Mouse (Mus musculus) urinary bladder, postnatal 25 days (tissue): ENCODE results near the gene Cdc42se1.

Source experiments
- DNase-seq: peaks from one replicate; pipeline ENCODE4 v3.0.0; 2022; ENCODE audit warnings: low spot score

Gene Cdc42se1

DNA sequence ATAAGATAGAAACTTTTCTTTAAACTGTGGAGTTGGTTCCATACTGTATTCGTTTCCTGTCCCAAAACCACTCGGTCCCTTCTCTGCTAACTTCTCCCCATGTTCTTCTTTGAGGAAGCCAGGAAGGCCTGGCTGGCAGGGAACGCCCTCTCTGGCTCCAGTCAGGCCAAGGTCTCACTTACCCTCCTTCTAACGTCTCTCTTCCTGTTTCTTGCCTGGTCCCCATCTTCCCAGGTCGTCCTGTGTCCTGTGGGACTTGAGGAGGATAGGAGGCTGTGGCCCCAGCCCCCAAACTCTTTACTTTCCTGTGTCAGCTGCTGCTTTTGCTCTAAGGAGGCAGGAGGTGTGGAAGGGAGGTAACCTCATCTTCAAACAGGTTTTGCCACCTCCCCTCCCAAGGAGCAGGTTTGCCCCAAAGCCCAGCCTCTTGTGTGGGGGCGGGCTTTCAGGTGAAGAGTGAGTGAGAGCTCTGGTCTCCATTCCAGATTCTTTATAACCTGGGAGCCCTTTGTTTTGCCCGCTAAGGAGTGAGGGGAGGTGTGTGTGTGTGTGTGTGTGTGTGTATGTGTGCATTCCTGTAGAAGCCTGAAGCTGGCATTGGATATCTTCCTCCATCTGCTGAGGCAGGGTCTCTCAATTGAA, 22.4 kb downstream of the Cdc42se1 start, which contains the start of gene Bnipl:
TSS of gene Bnipl (minus strand) at position 411 of the 642 bp plus-strand sequence.
- DNase-seq = no peak

DNA sequence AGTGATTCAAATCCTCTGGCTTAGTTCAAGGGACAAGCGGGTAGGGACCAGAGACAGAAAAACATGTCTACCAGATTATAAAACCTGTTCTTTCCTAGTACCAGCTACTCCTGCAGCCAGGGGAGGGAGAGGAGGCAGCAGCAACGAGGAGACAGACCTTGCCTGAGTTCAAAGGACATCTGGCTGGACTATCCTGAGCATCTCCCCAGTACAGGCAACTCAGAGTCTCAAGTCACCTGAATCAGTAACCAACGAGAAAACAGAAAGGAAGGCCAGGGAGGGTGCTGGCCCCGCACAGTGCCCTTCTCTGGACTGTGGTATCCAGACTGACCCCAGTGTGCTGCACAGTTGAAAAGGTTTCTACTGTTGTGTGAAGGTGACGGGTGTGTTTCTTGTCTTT, 28.4 kb downstream of the Cdc42se1 start:
- DNase-seq = no peak

DNA sequence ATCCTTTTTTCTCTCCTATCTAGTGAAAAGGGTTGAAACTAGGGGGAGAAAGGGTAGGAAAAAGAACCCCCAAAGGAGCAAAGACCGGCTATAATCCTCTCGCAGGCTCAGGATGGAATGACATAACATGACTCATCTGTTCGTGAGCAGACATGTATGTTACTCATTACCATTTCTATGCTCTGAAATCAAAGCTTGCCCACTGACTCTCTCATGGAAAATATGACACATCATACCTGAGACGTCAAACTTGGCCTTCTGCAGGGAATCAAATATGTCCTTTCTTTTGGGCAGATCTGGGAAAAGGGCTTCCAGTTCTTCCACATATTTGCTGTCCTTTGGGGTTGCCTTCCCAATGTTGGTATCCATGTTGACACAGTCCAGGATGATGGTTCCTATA, 33.4 kb downstream of the Cdc42se1 start:
- no peak for DNase-seq

DNA sequence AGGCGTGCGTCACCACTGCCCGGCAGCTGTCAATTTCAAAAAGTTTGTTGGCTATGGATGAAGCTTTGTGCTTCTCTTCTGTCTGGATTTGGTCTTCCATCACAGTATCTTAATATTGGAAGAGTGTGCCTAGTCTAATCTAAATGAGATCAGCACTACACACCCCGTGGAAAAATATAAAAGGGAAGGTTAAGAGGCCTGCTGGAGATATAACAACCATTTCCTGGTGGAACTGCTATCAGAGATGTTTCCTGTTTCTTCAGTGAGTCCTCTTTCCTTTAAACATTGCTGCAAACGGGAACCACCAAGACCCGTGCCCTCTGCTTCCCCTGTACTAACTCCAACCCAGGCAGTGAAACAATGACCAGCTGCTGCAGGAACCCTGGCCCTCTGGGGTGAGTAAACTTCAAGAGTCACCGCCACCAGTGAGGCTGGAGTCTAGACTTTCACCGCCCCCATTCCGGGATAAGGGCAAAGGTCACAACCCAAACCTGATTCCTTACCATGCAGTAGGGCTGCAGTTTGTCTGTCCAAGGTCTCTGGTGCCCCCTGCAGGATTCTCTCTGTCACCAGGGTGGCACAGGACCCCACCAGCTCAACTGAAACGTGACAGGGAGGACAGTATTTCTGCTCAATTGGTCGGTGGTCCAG, 34.7 kb downstream of the Cdc42se1 start:
- DNase-seq = peak; percentile 56

DNA sequence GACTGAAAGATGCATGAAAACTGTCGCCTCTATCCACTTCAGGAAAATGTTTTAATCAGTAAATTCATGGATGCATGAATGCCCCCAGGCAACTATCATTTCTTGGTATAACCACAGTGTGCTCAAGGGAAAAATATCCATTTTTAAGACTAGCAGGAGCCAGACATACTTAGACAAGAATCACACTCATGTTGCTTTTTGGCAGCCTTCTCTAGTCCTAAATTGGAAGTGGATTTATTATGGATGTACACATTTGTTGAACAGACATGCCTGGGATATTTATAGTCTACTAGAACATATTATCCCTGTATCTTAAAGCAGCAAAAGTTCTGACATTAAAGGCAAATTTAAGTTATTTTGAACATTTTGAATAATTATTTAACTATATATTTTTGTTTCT, 36.2 kb downstream of the Cdc42se1 start:
- DNase-seq = no peak

DNA sequence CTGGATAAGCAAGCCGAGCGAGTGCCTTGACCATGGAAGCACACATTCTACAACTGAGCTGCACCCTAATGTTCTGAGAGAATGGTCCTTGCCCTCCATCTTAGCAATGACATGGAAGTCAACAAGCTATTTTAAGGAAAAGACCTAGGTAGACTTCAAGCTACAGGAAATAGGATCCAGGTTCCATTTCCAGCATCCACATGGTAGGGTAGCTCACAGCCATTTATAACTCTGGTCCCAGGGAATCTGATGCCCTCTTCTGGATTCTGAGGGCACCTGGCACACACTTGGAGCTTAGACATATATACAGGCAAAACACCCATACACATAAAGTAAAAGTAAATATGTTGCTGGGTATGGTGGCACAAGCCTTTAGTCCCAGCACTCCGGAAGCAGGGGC, 37.5 kb downstream of the Cdc42se1 start:
- DNase-seq = no peak

DNA sequence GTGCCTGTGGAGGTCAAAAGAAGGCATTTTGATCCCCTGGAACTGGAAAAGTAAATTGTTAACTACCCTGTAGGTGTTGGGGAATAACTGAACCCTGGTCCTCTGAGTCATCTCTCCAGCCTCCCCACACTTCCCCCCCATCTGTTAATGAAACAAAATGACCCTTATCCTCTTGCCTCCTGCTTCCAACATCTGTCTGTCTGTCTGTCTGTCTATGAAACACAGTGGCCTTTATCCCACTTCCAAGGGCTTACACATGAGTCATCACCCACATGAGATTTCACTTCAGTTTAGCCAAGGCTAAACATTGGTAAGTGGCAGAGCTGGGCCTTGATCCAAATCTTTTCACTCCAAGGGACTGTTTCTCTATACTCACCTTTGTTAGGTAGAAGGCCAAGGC, 39.3 kb downstream of the Cdc42se1 start:
- no peak for DNase-seq

DNA sequence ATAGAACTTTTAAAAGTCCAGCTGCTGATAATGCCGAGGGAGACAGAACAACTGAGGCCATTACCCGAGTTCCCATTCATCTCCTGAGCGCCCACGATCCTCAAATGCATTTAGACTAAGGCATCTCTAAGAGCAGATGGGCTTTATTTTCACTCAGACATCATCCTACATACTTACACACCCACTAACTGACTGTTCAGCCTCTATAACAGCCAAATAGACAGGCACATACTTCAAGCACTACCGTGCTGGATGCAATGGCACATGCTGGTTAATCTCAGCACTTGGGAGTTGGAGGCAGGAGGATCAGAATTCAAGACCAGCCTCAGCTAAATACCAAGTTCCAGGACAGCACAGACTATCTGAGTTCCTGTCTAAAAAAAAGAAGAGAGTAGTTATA, 41.3 kb downstream of the Cdc42se1 start:
- no peak for DNase-seq

DNA sequence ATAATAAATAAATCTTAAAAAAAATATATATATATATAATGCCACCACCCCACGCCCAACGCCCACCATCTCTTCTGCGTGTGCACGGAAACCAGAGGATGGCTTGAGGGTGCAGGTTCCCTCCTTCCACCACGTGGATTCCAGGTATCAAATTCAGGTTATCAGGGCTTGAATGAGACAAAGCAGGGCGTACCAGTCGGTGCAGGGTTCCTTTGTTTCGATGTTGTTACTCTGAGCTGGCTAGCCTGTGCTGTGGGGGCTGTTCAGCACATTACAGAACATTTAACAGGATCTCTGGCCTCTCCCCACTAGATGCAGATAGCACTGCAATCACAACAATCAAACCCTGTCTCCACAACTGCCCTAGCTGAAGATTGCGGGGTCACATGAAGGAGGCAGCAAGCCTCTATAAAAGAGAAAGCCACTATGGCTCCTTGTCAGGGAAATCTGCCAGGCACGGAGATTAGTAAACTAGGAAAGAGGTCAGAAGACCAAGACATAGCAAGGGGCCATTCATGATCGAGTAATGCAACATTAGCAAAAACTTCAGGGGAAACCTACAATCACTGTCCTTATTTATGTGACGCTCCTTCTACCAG, 42.3 kb downstream of the Cdc42se1 start:
- DNase-seq = no peak

DNA sequence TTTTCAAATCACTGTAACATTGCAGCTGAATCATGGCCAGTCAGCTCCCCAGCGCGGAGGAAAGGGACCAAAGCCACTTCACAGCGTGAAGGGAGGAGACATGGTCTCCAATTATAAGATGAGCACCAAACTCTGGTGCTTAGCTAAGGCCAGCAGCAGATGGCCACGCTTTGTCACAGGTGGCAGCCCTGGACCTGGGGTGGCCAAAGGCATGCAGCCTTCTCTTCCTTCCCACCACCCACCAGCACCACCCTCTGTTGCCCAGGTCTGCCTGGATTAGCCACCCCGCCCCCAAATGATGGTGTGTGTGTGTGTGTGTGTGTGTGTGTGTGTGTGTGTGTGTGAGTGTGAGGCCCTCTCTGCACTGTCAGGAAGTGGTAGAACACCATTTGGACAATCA, 44.9 kb downstream of the Cdc42se1 start:
- no peak for DNase-seq

DNA sequence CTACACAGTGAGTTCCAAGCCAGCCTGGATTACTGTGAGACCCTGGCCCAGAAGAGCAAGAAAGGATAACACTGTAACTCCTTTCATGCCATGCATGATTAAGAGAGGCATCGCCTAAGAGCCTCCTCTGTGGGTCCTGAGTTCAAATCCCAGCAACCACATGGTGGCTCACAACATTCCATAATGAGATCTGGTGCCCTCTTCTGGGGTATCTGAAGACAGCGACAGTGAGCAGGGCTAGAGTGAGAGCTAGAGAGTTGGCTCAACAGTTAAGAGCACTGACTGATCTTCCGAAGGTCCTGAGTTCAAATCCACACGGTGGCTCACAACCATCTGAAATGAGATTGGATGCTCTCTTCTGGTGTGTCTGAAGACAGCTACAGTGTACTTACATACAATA, 45.9 kb downstream of the Cdc42se1 start:
- no peak for DNase-seq

DNA sequence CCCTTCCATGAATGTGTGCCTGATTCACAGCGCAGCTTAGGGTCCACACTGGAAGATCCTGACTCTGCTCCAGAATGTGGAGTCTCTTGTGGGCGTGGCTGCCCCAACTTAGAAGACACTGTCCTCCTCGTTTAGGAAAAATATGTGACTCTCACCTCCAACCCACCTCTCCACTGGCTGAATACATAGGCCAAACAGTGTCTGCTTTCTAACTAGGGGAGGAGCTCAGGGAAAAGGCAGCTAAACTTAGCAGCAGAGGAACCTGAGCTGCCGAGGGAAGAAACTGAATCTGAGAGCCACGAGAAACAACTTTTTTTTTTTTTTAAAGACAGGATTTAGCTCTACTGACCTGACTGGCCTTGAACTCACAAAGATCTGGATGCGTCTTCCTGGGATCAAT, 46.6 kb downstream of the Cdc42se1 start:
- no peak for DNase-seq

DNA sequence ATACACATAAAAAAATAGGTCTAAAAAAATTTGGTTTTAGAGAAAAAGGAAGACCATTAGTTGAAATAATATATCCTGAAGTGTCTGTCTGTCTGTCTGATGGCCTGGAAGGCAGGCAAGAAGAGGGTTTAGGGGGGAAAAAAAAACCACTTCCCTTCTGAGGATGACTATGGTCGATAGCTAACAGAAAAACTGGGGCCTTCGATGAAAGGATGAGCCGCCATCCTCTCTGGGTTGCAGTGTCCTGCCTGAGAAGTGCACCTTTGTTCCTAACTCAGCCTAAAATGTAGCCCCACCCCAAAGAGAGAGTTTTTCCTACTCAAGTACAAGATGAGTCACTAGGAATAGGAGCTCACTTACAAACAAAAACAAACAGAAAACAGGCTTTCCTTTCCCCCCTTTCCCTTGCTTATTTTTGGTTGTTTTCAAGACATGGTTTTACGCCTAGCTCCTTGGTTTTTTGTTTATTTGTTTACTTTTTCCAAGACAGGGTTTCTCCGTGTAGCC, 47.9 kb downstream of the Cdc42se1 start:
- DNase-seq = no peak

DNA sequence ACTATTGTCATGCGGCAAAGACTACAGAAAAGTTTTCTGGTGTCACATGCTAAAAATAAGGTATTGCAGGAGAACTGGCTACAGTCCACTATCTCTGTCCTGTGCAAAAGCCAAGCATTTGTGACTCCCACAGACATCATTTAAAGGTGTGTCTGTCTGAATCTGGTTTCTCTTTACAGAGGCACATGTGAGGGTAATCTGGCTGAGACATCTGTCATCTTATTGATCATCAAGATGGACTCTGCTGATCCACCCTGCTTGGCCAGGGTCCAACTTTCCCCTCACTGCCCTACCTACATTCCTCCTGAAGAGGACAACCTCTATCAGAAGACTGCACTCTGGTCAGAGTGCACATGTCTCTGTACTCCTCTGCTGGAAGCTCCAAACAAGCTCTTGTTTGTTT, 48.6 kb downstream of the Cdc42se1 start:
- no peak for DNase-seq

DNA sequence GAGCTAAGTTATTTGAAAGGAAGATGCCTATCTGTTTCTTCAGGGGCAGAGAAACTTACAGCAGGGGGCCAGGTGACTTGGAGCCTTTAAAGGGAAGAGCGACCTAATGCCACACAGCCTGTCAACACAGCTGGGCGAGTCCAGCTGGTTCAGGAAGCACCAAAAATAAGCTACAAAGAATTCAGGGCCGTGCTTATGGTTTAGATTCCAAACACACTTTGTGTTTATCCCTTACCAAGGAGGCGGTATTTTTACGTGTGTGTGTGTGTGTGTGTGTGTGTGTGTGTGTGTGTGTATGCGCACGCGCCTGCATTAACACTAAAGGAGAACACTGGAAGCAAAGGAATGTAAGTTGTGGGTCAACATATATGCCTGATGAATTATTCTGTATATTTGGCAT, 52.2 kb downstream of the Cdc42se1 start:
- no peak for DNase-seq

DNA sequence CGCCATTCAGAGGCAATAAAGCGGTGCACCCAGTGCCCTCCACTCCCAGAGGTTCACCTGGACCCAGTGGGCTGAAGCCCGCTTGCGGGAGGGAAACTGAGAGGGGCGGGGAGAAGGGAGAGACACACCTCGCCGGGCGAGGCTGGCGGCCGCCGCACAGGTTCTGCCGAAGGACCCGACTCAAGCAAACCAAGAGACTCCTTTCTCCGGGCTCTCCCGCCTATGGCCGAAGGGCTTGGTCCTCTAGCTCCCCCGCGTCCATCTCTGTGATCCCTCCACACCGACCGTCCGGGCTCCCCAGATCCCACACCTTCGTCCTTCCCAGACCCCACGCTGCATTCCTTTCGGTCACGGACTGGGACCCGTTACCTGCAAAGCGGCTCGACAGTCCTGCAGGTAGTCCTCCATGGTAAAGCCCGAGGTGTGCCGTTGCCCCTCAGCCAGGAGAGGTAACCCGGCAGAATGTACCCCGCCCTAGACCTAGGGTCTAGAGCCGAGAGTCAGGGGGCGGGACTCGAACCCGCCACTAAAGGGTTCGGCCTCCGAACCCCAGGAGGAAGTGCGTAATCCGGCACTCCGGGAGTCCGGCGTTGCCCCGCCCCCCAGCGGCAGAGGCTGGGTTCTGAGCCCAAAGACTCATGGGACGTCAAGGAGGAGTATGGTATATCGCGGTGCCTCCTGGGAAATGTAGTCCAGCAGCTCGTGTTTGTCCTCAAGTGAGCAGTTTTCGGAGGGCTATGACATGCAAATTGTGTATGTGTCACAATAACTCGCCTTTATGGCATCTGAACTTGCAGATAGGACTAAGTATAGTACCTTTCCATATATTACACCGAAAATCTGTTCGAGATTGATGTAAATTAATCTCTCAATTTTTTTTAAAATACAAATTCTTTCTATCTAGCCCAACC, 52.9 kb downstream of the Cdc42se1 start, which contains the start of the genes Mindy1 and Prune1:
TSS of gene Mindy1 (plus strand) at position 130 of the 911 bp plus-strand sequence.
TSS of gene Prune1 (minus strand) at position 861 of the 911 bp plus-strand sequence.
- DNase-seq = peak; percentile 97

DNA sequence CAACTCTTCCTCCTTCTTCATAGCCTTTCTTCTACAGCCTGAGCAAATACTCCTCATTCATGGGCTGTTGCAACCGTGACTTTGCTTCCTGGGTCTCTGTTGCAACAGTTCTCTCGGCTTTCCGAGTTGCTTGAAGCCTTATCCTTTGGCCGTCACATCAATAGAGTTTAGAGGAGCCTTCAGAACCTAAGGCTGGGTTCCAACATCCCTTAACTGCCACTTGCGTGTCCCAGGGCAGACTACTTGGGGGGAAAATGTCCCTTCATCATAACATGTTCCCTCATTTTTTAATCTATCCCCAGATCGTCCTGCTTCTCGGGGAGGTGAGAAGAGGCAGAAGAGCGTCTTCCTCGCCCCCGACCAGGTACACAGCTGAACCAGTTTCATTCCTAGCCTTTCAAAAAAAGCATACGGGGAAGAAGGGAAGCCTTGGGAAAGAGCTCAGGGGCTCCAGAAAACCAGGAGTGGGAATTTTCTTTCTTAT, 53.9 kb downstream of the Cdc42se1 start:
- DNase-seq = peak; percentile 35

DNA sequence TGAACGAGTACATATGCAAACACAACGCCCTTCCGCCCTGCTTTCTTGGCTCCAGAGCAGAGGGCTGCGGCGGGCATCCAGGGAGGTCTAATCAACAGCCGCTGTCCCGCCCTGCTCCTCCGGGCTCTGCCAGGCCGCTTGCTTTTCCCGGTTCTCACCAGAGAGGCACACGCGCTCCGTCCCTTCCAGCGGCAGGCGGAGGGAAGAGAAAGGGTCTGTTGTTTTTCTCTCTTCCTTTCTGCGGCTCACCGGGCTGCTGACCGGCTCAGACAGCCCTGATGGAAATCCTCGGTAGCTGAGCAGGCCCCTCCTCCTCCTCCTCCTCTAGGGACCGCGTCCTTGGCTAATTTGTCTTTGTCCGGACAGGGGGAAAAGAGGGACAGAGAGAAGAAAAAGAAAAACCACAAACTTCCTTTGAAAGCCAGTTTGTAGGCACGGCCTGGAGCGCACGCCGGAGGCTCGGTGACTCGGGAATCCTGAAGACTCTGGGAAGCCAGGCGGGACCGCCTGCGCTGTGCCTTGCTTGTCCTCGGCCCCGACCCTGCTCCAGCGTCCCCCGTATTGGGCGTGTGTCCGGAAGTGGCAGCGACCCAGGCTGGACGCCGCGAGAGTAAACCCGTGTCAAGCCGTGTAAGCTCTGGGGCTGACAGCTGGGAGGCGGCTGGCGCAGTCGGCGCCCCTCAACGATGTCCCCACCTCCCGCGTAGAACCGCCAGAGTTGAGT, 54.5 kb downstream of the Cdc42se1 start:
- DNase-seq = peak; percentile 70

DNA sequence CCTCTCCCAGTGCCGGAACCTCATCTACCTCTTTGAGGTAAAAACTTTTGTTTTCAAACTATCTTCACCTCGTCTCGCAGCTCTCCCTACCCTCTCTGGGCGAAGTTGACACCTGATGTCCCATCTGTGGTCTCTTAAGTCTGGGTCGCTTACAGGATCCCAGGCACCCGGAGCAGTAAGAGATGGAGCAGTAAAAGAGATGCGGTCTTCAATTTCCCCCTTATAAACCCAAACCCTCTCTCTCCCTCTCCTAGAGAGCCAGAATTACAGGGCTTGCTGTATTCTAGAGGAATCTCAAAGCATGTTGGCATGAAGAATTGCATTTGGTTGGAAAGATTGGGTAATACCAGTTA, 55.0 kb downstream of the Cdc42se1 start:
- DNase-seq = no peak

DNA sequence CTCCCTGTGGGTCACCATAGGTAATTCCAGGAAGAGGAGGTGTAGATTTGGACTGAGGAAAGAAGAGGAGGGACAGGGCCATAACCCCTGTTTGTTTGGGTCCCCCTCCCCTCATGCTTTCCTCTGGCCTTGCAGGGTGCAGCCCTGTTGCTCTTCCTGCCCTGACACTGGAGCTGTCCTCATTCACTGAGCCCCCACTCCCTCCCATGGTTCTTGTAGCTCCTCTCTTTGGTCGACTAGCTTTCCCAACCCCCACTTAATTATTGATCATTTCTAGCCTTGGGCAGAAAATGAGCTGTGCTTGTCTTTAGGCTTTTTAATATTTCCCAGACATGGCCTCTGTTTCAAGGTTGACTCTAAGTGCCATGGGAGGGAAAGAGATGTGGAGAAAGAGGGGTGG, 55.5 kb downstream of the Cdc42se1 start:
- no peak for DNase-seq

DNA sequence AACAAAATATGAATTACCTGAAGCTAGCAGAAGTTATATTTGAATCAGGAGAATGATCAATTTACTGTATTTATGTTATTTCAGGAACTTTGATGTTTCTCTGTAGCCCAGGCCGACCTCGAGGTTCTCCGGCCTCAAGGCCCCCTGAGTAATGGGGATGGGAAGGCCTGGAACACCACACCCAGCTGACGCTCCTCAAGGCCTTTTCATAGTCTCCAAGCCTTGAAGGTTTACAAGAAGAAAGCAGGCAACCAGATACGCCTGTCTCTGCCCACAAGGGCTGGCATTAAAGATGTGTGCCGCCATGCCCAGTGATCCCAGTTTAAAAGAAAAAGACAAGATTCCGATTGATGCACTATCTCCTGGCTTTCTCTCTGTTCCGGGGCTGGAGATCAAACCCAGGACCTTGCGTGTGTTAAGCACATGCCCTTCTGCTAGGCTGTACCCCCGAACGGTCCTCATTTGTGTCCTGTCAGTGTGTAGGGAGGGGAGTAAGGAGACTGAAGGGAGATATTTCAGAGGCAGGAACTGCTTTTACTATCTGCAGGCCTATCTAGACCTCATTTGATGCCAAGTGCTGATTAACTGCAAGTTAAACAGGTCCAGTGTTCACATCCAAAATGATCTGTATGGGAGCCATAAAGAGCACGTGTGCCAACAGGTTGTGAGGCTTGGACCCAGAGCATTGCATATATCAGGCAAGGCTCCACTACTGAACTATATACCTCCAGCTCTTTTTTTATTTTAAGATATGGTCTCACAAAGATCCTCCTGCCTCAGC, 56.2 kb downstream of the Cdc42se1 start:
- no peak for DNase-seq
